Mouse (Mus musculus) stomach, postnatal 0 days (tissue): ENCODE data around the gene Tmsb15a. TPM values are rescaled to one million over a fixed set of nuclear protein-coding genes. Genes with fewer than 3 reads are reported as not detected.
"Not testable (repeated sequence)": the region's sequence is repeated elsewhere in the genome, so short reads cannot be mapped to it uniquely, and the experiment has no call there.

Experiments
- ATAC-seq: fragments of 200-750 bp; cut with Nextera tagmentation; 2 replicates; pipeline ENCODE4 v1.8.0; 2017; ENCODE audit not compliant: low FRiP score, low TSS enrichment
- DNase-seq: peaks from one replicate; pipeline ENCODE4 v3.0.0-alpha.2; 2016; ENCODE audit warnings: low spot score
- H3K27ac ChIP-seq: fragments of 300-500 bp; sonication (generic); replicated peaks from 2 replicates; pipeline ENCODE4 v1.5.1; 2014; ENCODE audit warnings: mild to moderate bottlenecking, control low read depth
- H3K27me3 ChIP-seq: fragments of 300-500 bp; sonication (generic); 2 replicates; pipeline ENCODE4 v1.6.1; 2014; ENCODE audit warnings: low read length; ENCODE audit not compliant: control insufficient read depth, insufficient read depth
- H3K36me3 ChIP-seq: fragments of 300-500 bp; sonication (generic); 2 replicates; pipeline ENCODE4 v1.6.1; 2014; ENCODE audit warnings: low read length, mixed read lengths; ENCODE audit not compliant: control insufficient read depth, insufficient read depth
- H3K4me1 ChIP-seq: fragments of 300-500 bp; sonication (generic); replicated peaks from 2 replicates; pipeline ENCODE4 v1.6.1; 2014; ENCODE audit warnings: antibody characterized with exemption; ENCODE audit not compliant: control insufficient read depth, insufficient read depth
- H3K4me2 ChIP-seq: fragments of 300-500 bp; sonication (generic); replicated peaks from 2 replicates; pipeline ENCODE4 v1.6.1; 2014; ENCODE audit warnings: low read depth, mild to moderate bottlenecking, control low read depth, moderate library complexity
- H3K4me3 ChIP-seq: fragments of 300-500 bp; sonication (generic); 2 replicates; pipeline ENCODE4 v1.5.1; 2014; ENCODE audit warnings: low read depth, low read length, control low read depth
- H3K9ac ChIP-seq: fragments of 300-500 bp; sonication (generic); 2 replicates; pipeline ENCODE4 v1.6.1; 2014; ENCODE audit warnings: mild to moderate bottlenecking, low read length, control low read depth, mixed read lengths
- H3K9me3 ChIP-seq: fragments of 300-500 bp; sonication (generic); 2 replicates; pipeline ENCODE4 v1.6.1; 2016; ENCODE audit warnings: low read length; ENCODE audit not compliant: control insufficient read depth
- CTCF ChIP-seq: IDR thresholded peaks from 2 replicates; pipeline ENCODE4 v1.5.1; 2016; ENCODE audit warnings: antibody characterized with exemption, low read depth, mild to moderate bottlenecking, moderate library complexity
- EP300 ChIP-seq: optimal IDR thresholded peaks from 2 replicates; pipeline ENCODE3; 2016; ENCODE audit warnings: antibody characterized with exemption
- WGBS: fragments of 180-500 bp; shearing (Covaris S2); extraction: QIAGEN DNeasy Blood & Tissue Kit; methylation state at CpG from one replicate; pipeline ENCODE4 v1.1.7; 2014; 5-methylcytosine and 5-hydroxymethylcytosine counted together
- polyA plus RNA-seq: library from polyadenylated mRNA; unstranded; fragments of >200 nt; fragmentation: Nextera tagmentation; extraction: Ambion mirVana; gene quantifications from 2 replicates; pipeline ENCODE4 v1.2.1, GENCODE M21; 2015

The Tmsb15a gene
- not detected in 2 replicates for polyA plus RNA-seq

- DNase-seq (no peak), ATAC-seq (no peak)
- no peak within 1 kb of the TSS for H3K9ac ChIP-seq
- 83% methylated on average over 10 of the region's 10 CpGs for WGBS
- H3K36me3 ChIP-seq, result no peaks in the 10 kb centered on the region
- H3K4me2 ChIP-seq, result no peak within 1 kb of the TSS
- H3K9me3 ChIP-seq, result no peaks in the 10 kb centered on the region
- no peak within 1 kb of the TSS for H3K27ac ChIP-seq
- no peaks in the 10 kb centered on the region for H3K27me3 ChIP-seq
- H3K4me1 ChIP-seq, result no peaks in the 10 kb centered on the region
- H3K4me3 ChIP-seq, result no peak within 1 kb of the TSS
- TF ChIP-seq EP300 (no peak), CTCF (no peak)
Measured at GRCm38 (mm10) chrX:135725161-135725560, at the start of gene Tmsb15a. Gene Tmsb15a, minus strand, starts transcription at chrX:135725261.

GRCm38 (mm10) chrX:135768565-135768964, 43.5 kb upstream of the Tmsb15a start:
- no peaks in the 10 kb centered on the region for H3K36me3 ChIP-seq
- DNase-seq (no peak), ATAC-seq (no peak)
- H3K27ac ChIP-seq, result no peak overlapping the region
- no peaks in the 10 kb centered on the region for H3K4me1 ChIP-seq
- no peak overlapping the region for H3K9ac ChIP-seq
- TF ChIP-seq EP300 (no peak), CTCF (no peak)
- H3K27me3 ChIP-seq, result no peaks in the 10 kb centered on the region
- no peak overlapping the region for H3K4me2 ChIP-seq
- WGBS, result 41% methylated on average over 2 of the region's 2 CpGs
- H3K4me3 ChIP-seq, result no peak overlapping the region
- no peaks in the 10 kb centered on the region for H3K9me3 ChIP-seq

DNA sequence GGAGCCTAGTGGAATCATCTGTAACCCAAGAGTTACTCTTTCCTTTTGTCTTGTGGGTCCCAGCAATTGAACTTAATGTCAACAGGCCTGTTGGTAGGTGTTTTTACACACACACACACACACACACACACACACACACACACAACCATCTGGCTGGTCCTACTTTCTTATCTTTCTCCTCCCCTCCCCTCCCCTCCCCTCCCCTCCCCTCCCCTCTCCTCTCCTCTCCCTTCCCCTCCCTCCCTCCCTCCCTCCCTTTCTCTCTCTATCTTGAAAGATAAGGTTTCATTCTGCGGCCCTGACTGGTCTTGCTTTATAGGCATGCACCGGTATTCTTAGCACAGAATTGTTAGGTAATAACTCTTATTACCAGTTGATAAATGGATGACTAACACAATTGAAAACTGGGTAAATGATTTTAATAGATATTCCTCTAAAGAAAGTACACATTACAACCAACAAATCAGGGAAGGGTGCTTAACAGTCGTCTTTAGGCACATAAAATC, 43.0 kb upstream of the Tmsb15a start:
- Histone ChIP-seq H3K36me3 (no peaks in the 10 kb centered on the region), H3K4me1 (no peaks in the 10 kb centered on the region), H3K4me2 (no peak overlapping the region), H3K27me3 (no peaks in the 10 kb centered on the region), H3K27ac (no peak overlapping the region), H3K9ac (no peak overlapping the region), H3K9me3 (no peaks in the 10 kb centered on the region), H3K4me3 (no peak overlapping the region)
- ATAC-seq (no peak), DNase-seq (no peak)
- TF ChIP-seq CTCF (no peak), EP300 (no peak)
- WGBS, result 22% methylated on average over 2 of the region's 3 CpGs

DNA sequence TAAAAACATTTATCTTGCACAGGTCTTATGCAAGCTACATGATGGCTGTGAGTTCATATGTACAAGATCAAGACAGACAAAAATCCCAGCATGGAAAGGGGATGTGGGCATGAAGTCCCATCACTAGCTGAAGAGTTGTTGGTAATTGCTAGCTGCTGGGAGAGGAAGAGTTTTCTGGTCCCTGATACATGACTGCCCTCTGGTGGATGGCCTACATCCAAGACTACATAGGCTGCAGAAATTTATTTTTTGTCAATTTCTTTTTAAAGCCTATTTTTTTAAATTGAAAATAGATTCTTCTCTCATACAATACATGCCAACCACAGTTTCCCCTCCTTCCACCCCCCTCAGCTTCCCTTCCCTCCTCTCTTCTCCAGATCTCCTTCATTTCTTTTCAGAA, 36.6 kb upstream of the Tmsb15a start:
- no peaks in the 10 kb centered on the region for H3K27me3 ChIP-seq
- H3K4me2 ChIP-seq, result no peak overlapping the region
- H3K9me3 ChIP-seq, result no peaks in the 10 kb centered on the region
- H3K9ac ChIP-seq, result no peak overlapping the region
- TF ChIP-seq CTCF (peak; percentile 68), EP300 (no peak)
- ATAC-seq, result no peak
- H3K4me1 ChIP-seq, result no peaks in the 10 kb centered on the region
- no peak for DNase-seq
- H3K4me3 ChIP-seq, result no peak overlapping the region
- H3K36me3 ChIP-seq, result no peaks in the 10 kb centered on the region
- H3K27ac ChIP-seq, result no peak overlapping the region

DNA sequence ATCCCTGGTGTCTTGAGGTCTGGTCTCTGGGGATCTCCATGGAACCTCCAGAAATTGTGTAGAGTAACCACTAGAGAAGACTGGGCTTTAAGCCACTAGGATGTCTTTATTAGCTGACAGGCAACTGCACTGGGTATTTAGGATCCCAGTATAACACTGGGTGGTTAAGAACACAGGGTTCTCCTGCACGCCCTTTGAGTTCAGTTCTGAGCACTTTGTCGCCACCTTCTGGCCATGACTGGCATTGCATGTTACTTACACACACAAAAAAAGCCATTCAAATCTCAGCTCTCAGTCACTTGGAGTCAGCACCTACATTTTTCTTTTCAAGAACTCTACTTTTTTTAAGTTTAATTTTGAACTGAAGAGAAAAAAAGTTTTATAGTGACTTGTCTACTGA, 27.8 kb upstream of the Tmsb15a start:
- H3K4me2 ChIP-seq, result no peak overlapping the region
- H3K9ac ChIP-seq, result no peak overlapping the region
- no peaks in the 10 kb centered on the region for H3K36me3 ChIP-seq
- 2% methylated on average over 2 of the region's 2 CpGs for WGBS
- no peak overlapping the region for H3K27ac ChIP-seq
- no peaks in the 10 kb centered on the region for H3K4me1 ChIP-seq
- DNase-seq (peak; percentile 66), ATAC-seq (no peak)
- H3K9me3 ChIP-seq, result no peaks in the 10 kb centered on the region
- no peak overlapping the region for H3K4me3 ChIP-seq
- H3K27me3 ChIP-seq, result no peaks in the 10 kb centered on the region
- no peak for TF ChIP-seq EP300
- peak; percentile 81 for TF ChIP-seq CTCF

DNA sequence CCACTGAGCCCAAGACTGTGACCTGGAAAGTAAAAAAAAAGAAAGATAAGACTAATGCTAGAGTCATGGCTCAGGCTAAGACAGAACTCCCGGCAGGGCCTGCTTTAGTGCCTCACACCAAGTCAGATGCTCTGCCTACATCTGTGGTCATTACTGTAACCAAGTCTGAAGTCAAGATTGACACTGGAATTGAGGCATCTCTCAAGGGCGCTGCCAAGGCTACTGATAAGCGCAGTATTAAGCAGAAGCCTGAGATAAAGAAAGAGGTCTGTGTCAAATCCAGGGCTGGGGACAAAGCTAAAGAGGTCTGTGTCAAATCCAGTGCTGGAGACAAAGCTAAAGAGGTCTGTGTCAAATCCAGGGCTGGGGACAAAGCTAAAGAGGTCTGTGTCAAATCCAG, 20.3 kb upstream of the Tmsb15a start:
- H3K4me3 ChIP-seq, DNase-seq, H3K27ac ChIP-seq, H3K9me3 ChIP-seq, H3K4me1 ChIP-seq, ATAC-seq, H3K27me3 ChIP-seq, H3K4me2 ChIP-seq, H3K9ac ChIP-seq, H3K36me3 ChIP-seq: not testable (repeated sequence)
- 93% methylated on average over 3 of the region's 3 CpGs for WGBS
